Mouse (Mus musculus): ENCODE data around the gene 5330417H12Rik. TPM values are rescaled to one million over a fixed set of nuclear protein-coding genes. Genes with fewer than 3 reads are reported as not detected.
A peak's percentile ranks its signal among the peaks of the same experiment; 100 is the strongest.

Gene 5330417H12Rik
- polyA plus RNA-seq (2016; fragmentation: Nextera tagmentation; extraction: Ambion mirVana), result not detected in 2 replicates

DNA sequence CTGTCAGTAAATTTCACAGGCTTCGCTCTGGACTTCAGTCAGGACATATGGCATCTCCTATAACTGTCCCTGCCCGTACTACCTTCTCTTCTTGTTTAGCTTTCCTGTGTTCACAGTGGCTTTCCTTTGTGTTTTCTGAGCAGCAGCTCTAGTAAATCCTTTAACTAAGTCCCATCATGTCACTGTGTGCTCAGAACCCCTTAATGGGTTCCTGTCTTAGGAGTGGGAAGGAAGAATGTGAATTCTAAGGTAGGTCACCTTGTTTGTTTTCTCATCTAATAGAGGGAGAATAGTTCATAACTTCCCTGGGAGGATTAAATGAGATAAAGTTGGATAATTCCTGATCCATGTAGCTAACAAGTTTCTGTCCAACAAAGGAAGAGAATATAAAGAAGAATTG lies at the start of gene 5330417H12Rik:
TSS of gene 5330417H12Rik (minus strand) at position 101 of the 400 bp plus-strand sequence.
- 79% methylated on average over 2 of the region's 2 CpGs for WGBS
- Histone ChIP-seq H3K4me1 (replicated peaks) (no peaks in the 10 kb centered on the region), H3K36me3 (no peaks in the 10 kb centered on the region), H3K27me3 (no peaks in the 10 kb centered on the region), H3K9ac (replicated peaks) (no peak within 1 kb of the TSS), H3K27ac (no peak within 1 kb of the TSS), H3K4me3 (replicated peaks) (no peak within 1 kb of the TSS), H3K4me2 (no peak within 1 kb of the TSS), H3K9me3 (no peaks in the 10 kb centered on the region)
- ATAC-seq (ENCODE audit: insufficient number of reproducible peaks, insufficient read depth, low FRiP score, low TSS enrichment, low read depth), result no peak

DNA sequence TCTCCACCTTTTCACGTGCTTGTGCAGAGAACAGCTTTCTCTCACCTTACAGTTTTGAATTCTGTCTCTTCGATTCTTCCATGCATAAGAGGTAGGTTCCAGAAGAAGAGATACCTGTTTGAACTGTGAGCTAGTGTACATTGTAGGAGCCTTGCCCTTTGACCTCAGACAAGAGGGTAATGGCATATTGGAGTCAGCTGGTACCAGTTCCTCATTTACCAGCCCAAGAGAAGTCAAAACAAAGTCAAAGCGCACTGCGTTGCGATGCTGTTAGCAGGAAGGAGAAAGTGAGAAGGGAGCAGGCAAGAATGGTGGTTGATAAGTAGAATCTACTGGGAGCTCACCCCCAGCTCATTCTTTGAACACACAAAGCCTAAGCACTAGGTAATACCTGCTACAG lies 43.6 kb upstream of the 5330417H12Rik start:
- Histone ChIP-seq H3K4me1 (replicated peaks) (peaks cover 47% of the 10 kb centered on the region), H3K27ac (no peak overlapping the region)

GRCm38 (mm10) chr7:107666262-107666902 lies 41.4 kb upstream of the 5330417H12Rik start:
- Histone ChIP-seq H3K4me1 (replicated peaks) (peaks cover 67% of the 10 kb centered on the region), H3K36me3 (no peaks in the 10 kb centered on the region; the same call in 1 of the 2 replicates), H3K9me3 (no peaks in the 10 kb centered on the region), H3K4me2 (peak overlapping the region; percentile 74), H3K9ac (replicated peaks) (peak overlapping the region; percentile 71), H3K4me3 (replicated peaks) (peak overlapping the region; percentile 50), H3K27me3 (no peaks in the 10 kb centered on the region), H3K27ac (peak overlapping the region; percentile 97)
- WGBS, result 16% methylated on average over 13 of the region's 13 CpGs
- ATAC-seq (ENCODE audit: insufficient number of reproducible peaks, insufficient read depth, low FRiP score, low TSS enrichment, low read depth), result no peak

More for the DNA sequence above, 43.6 kb upstream of the 5330417H12Rik start:
- no peak overlapping the region for H3K9ac ChIP-seq (replicated peaks)
- no peaks in the 10 kb centered on the region for H3K27me3 ChIP-seq
- 91% methylated on average over 5 of the region's 5 CpGs for WGBS
- no peak for ATAC-seq (ENCODE audit: insufficient number of reproducible peaks, insufficient read depth, low FRiP score, low TSS enrichment, low read depth)
- no peak overlapping the region for H3K4me3 ChIP-seq (replicated peaks)
- no peak overlapping the region for H3K4me2 ChIP-seq
- no peaks in the 10 kb centered on the region; the same call in 1 of the 2 replicates for H3K36me3 ChIP-seq
- no peaks in the 10 kb centered on the region for H3K9me3 ChIP-seq

DNA sequence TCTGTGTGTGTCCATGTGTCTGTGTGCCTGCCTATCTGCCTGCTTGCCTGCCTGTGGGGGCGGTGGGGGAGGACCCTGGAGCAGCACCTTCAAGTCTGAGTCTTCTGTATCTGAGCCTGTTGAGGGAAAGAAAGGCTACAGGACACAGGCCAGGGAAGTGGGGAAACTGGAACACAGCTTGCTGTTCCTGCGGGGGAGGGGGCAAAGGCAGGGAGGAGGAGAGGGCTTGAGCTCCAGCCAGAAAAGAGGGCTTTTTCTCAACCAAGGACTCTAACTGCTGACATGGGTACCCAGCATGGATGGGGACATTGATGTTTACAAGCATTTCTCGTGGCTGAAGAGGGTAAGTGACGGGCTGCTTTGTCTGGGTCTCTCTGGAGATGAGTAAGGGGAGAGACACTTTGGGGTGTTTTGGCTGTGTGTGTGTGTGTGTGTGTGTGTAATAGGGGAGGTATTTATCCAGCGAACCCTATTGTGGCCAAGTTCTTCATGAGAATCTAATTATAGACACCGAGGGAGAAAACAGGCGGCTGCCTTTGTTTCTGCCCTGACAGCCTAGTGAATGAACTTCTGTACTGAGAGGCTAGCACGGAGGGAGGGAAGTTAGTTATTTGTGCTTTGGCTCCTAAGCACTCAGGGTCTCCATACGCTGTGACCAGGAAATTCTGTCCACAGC lies 40.8 kb upstream of the 5330417H12Rik start:
- no peaks in the 10 kb centered on the region for H3K27me3 ChIP-seq
- no peaks in the 10 kb centered on the region for H3K9me3 ChIP-seq
- 4% methylated on average over 9 of the region's 9 CpGs for WGBS

GRCm38 (mm10) chr7:107665221-107665585 lies 40.2 kb upstream of the 5330417H12Rik start:
- H3K4me2 ChIP-seq, result peak overlapping the region; percentile 74
- peak overlapping the region; percentile 71 for H3K9ac ChIP-seq (replicated peaks)
- H3K27ac ChIP-seq, result peak overlapping the region; percentile 97
- no peaks in the 10 kb centered on the region for H3K36me3 ChIP-seq
- peak overlapping the region; percentile 50 for H3K4me3 ChIP-seq (replicated peaks)
- no peaks in the 10 kb centered on the region for H3K27me3 ChIP-seq
- H3K9me3 ChIP-seq, result no peaks in the 10 kb centered on the region
- 9% methylated on average over 4 of the region's 4 CpGs for WGBS
- peak; percentile 37 for ATAC-seq (ENCODE audit: insufficient number of reproducible peaks, insufficient read depth, low FRiP score, low TSS enrichment, low read depth)
- peaks cover 69% of the 10 kb centered on the region for H3K4me1 ChIP-seq (replicated peaks)

More for the DNA sequence above, 40.8 kb upstream of the 5330417H12Rik start:
- Histone ChIP-seq H3K36me3 (no peaks in the 10 kb centered on the region; the same call in 1 of the 2 replicates), H3K4me1 (replicated peaks) (peaks cover 69% of the 10 kb centered on the region), H3K27ac (peak overlapping the region; percentile 97), H3K4me3 (replicated peaks) (peak overlapping the region; percentile 50), H3K9ac (replicated peaks) (peak overlapping the region; percentile 71), H3K4me2 (peak overlapping the region; percentile 74)
- ATAC-seq (ENCODE audit: insufficient number of reproducible peaks, insufficient read depth, low FRiP score, low TSS enrichment, low read depth), result peak; percentile 45

- H3K9me3 ChIP-seq, result no peaks in the 10 kb centered on the region
- 0 out of 2 replicates have a peak overlapping the region, but pooled peaks have one; percentile 50 for H3K4me3 ChIP-seq (replicated peaks)
- H3K9ac ChIP-seq (replicated peaks), result peak overlapping the region; percentile 23; the same call in 1 of the 2 replicates
- peak overlapping the region; percentile 97 for H3K27ac ChIP-seq
- H3K4me1 ChIP-seq (replicated peaks), result peaks cover 69% of the 10 kb centered on the region
- peak; percentile 22 for ATAC-seq (ENCODE audit: insufficient number of reproducible peaks, insufficient read depth, low FRiP score, low TSS enrichment, low read depth)
- H3K27me3 ChIP-seq, result no peaks in the 10 kb centered on the region; the same call in 1 of the 2 replicates
- 22% methylated on average over 8 of the region's 8 CpGs for WGBS
- peak overlapping the region; percentile 74 for H3K4me2 ChIP-seq
- H3K36me3 ChIP-seq, result no peaks in the 10 kb centered on the region
Observed at GRCm38 (mm10) chr7:107664063-107665056, 39.4 kb upstream of the 5330417H12Rik start.

DNA sequence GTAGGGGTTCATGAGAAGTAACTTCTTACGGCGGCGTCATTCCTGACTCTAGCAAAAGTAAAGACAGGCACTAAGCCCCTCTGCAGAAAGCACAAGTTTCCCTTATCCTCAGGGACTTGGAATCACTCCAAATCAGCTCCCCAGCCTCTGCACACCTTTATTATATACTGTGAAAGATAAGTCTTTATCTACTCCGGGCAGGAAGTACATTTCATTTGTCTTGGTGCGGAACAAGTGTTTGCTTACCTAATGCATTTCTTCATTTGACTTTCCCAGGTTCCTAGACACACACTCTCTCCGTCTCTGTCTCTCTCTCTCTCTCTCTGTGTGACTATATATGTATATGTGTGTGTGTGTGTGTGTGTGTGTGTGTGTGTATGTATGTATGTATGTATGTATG lies 38.7 kb upstream of the 5330417H12Rik start:
- Histone ChIP-seq H3K27me3 (no peaks in the 10 kb centered on the region; the same call in 1 of the 2 replicates), H3K4me2 (no peak overlapping the region), H3K9ac (replicated peaks) (no peak overlapping the region), H3K9me3 (no peaks in the 10 kb centered on the region), H3K27ac (no peak overlapping the region), H3K4me1 (replicated peaks) (peaks cover 65% of the 10 kb centered on the region), H3K36me3 (no peaks in the 10 kb centered on the region), H3K4me3 (replicated peaks) (no peak overlapping the region)
- ATAC-seq (ENCODE audit: insufficient number of reproducible peaks, insufficient read depth, low FRiP score, low TSS enrichment, low read depth), result no peak
- WGBS, result 91% methylated on average over 6 of the region's 6 CpGs

- Histone ChIP-seq H3K4me1 (replicated peaks) (peaks cover 52% of the 10 kb centered on the region), H3K9ac (replicated peaks) (no peak overlapping the region), H3K27me3 (no peaks in the 10 kb centered on the region; the same call in 1 of the 2 replicates), H3K9me3 (no peaks in the 10 kb centered on the region), H3K4me2 (no peak overlapping the region), H3K4me3 (replicated peaks) (no peak overlapping the region), H3K36me3 (no peaks in the 10 kb centered on the region), H3K27ac (peak overlapping the region; percentile 70)
- ATAC-seq (ENCODE audit: insufficient number of reproducible peaks, insufficient read depth, low FRiP score, low TSS enrichment, low read depth), result no peak
- 44% methylated on average over 5 of the region's 5 CpGs for WGBS
Observed at GRCm38 (mm10) chr7:107661843-107662281, 36.9 kb upstream of the 5330417H12Rik start.

GRCm38 (mm10) chr7:107661189-107661842 lies 36.4 kb upstream of the 5330417H12Rik start:
- peak overlapping the region; percentile 62; the same call in 1 of the 2 replicates for H3K27ac ChIP-seq
- peaks cover 47% of the 10 kb centered on the region for H3K4me1 ChIP-seq (replicated peaks)
- H3K9ac ChIP-seq (replicated peaks), result no peak overlapping the region

DNA sequence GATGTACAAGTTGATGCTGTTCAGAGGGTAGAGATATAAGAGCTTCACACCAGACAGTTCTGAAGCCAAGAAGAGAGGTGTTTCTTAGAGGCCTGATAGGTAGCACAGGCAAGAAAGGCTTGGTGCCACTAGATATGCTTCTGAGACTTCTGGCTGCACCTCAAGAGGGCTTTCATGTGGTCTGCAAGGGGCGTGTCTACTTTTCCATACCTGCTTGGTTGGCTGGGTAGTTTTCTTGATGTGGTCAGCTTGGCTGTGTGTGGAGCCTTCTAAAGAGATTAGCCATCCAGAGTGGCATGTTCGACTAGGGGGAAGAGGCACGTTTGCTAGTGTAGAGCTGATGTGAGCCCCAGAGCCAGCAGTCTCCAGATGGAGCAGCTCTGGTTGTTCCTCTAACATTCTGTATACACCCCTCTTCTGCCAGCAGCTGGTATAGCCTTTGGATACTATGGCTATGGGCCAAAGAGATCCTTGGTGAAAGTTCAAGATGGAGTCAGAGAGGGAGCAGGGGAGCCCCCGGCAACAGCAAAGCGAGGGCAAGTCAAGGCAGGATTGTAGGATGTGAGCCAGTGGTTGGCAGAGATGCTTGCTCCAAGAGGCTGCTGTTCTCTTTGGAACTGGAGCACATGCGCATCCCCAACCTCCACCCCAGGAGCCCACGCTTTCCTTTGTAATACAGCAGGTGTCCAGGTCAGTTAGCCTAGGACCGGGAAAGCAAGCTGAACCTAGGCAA lies 34.4 kb upstream of the 5330417H12Rik start:
- no peak for ATAC-seq (ENCODE audit: insufficient number of reproducible peaks, insufficient read depth, low FRiP score, low TSS enrichment, low read depth)
- H3K27ac ChIP-seq, result no peak overlapping the region
- H3K9ac ChIP-seq (replicated peaks), result no peak overlapping the region
- H3K4me1 ChIP-seq (replicated peaks), result peaks cover 30% of the 10 kb centered on the region
- no peak overlapping the region for H3K4me3 ChIP-seq (replicated peaks)
- WGBS, result 82% methylated on average over 8 of the region's 8 CpGs
- no peaks in the 10 kb centered on the region; the same call in 1 of the 2 replicates for H3K27me3 ChIP-seq
- H3K9me3 ChIP-seq, result no peaks in the 10 kb centered on the region
- no peak overlapping the region for H3K4me2 ChIP-seq
- H3K36me3 ChIP-seq, result no peaks in the 10 kb centered on the region

More at GRCm38 (mm10) chr7:107661189-107661842, 36.4 kb upstream of the 5330417H12Rik start:
- Histone ChIP-seq H3K4me3 (replicated peaks) (no peak overlapping the region), H3K9me3 (no peaks in the 10 kb centered on the region), H3K27me3 (no peaks in the 10 kb centered on the region; the same call in 1 of the 2 replicates), H3K36me3 (no peaks in the 10 kb centered on the region), H3K4me2 (no peak overlapping the region)
- peak; percentile 44; the same call in 1 of the 2 replicates for ATAC-seq (ENCODE audit: insufficient number of reproducible peaks, insufficient read depth, low FRiP score, low TSS enrichment, low read depth)
- WGBS, result 17% methylated on average over 8 of the region's 8 CpGs

Data from limb, embryonic 12.5 days (tissue).